Mouse (Mus musculus): ENCODE data around the gene I830077J02Rik. TPM values are rescaled to one million over a fixed set of nuclear protein-coding genes. Genes with fewer than 3 reads are reported as not detected.

Gene I830077J02Rik
- polyA plus RNA-seq, 1 experiment from 2014 or later: 1.5 TPM

DNA sequence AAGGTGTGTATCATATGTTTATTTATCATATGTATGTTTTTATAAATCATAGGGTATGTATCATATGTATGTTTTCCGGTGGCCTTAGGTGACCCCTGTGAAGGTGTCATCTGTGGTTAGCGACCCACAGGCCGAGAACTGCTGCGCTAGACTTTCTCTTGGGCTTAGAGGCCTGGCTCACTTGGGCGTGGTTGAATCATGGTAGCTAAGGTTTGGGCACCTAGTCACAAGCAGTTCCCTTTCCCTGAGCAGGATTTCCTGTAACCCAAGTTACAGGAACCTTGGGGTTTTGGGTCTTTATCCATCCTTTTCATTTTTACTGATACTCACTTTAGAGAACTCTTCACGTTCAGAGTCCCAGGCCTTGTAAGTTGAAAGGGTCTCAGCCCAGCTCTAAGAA lies 32.2 kb downstream of the I830077J02Rik start:
- peaks cover 10% of the 10 kb centered on the region in 2 experiments for H3K4me1 ChIP-seq (ENCODE audit: control insufficient read depth in 2 of 2, insufficient read depth in 2 of 2, low read length in 2 of 2)
- 72% methylated on average over 6 of the region's 6 CpGs for WGBS
- no peak overlapping the region for H3K27ac ChIP-seq (replicated peaks in 1 of 2; ENCODE audit: control insufficient read depth in 1 of 2, insufficient read depth in 1 of 2, low read depth in 2 of 2, low read length in 2 of 2)
- H3K27me3 ChIP-seq (ENCODE audit: control insufficient read depth, insufficient read depth, low read length): peaks cover 9% of the 10 kb centered on the region
- no peak for ATAC-seq (ENCODE audit: insufficient number of reproducible peaks, insufficient read depth, low FRiP score, low read depth)
- no peak overlapping the region for H3K4me2 ChIP-seq (ENCODE audit: low read length)
- H3K9ac ChIP-seq (ENCODE audit: low read length): no peak overlapping the region
- H3K9me3 ChIP-seq (ENCODE audit: control insufficient read depth, low read length): no peaks in the 10 kb centered on the region
- no peak overlapping the region for H3K4me3 ChIP-seq (ENCODE audit: control insufficient read depth in 1 of 2, insufficient read depth in 1 of 2, low read depth in 1 of 2, low read length in 2 of 2)
- H3K36me3 ChIP-seq (ENCODE audit: control insufficient read depth, insufficient read depth, low read length): no peaks in the 10 kb centered on the region

DNA sequence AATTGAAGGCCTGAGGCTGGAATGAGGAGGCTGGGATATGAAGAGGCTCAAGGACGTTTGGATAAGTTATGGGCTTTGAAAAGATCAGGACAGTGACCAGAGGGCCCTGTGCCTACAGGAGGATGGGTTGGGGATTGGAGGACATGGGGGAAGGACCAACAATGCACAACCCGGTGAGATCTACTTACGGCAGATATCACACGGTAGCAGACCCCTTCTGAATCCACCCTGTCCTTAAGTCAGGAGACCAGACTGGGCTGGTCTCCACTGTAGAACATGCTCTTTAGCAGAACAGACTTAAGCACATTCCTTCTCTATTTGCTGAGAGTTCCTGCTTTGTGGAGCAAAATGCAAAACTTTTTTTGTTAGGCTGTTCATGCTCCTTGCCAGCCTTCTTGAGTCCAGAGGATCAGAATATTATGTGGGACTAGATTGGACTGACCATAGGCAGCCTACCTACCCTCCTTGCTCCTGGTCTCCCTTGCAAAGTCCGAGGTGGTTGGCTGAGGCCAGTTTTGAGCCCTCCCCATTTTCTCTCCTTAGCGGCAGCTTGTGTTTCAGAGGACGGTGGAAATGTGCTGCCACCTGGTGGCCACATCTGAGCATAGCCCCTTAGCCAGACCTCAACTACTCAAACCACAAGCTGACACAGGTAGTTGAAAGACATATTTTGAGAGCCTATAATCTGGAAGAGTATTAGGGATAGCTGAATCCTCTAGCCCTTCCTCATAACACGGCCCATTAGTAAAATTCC lies 32.9 kb downstream of the I830077J02Rik start:
- H3K4me2 ChIP-seq (ENCODE audit: low read length): no peak overlapping the region
- ATAC-seq (ENCODE audit: insufficient number of reproducible peaks, insufficient read depth, low FRiP score, low read depth): no peak
- peaks cover 16% of the 10 kb centered on the region in 2 experiments for H3K4me1 ChIP-seq (ENCODE audit: control insufficient read depth in 2 of 2, insufficient read depth in 2 of 2, low read length in 2 of 2)
- H3K27me3 ChIP-seq (ENCODE audit: control insufficient read depth, insufficient read depth, low read length): peaks cover 9% of the 10 kb centered on the region
- WGBS: 33% methylated on average over 8 of the region's 8 CpGs
- H3K4me3 ChIP-seq (ENCODE audit: control insufficient read depth in 1 of 2, insufficient read depth in 1 of 2, low read depth in 1 of 2, low read length in 2 of 2): no peak overlapping the region
- H3K27ac ChIP-seq (replicated peaks in 1 of 2; ENCODE audit: control insufficient read depth in 1 of 2, insufficient read depth in 1 of 2, low read depth in 2 of 2, low read length in 2 of 2): peak overlapping the region in 1 of 2 experiments; percentile 31; a peak in 2 of 4 replicates
- H3K36me3 ChIP-seq (ENCODE audit: control insufficient read depth, insufficient read depth, low read length): no peaks in the 10 kb centered on the region
- H3K9ac ChIP-seq (ENCODE audit: low read length): no peak overlapping the region
- H3K9me3 ChIP-seq (ENCODE audit: control insufficient read depth, low read length): no peaks in the 10 kb centered on the region

DNA sequence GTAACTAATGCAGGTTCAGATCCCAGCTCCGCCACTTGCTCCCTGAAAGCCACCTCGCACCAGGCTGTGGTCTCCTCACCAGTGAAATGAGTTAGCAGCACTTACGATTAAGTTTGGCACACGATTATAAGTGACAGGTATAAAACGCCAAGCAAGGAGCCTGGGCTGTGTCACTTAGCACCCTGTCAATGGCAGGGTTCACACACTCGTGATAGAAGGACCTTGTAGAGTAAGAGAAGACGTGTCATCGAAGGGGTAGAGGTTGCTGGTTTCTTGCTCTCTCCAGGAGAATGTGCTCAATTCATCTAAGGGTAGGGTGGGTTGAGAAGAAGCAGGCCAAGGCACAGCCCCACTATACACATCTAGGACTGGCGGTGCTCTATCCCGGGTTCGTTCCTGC lies 33.6 kb downstream of the I830077J02Rik start:
- H3K27ac ChIP-seq (replicated peaks in 1 of 2; ENCODE audit: control insufficient read depth in 1 of 2, insufficient read depth in 1 of 2, low read depth in 2 of 2, low read length in 2 of 2): peak overlapping the region in 1 of 2 experiments; percentile 31; a peak in 1 of 4 replicates
- H3K27me3 ChIP-seq (ENCODE audit: control insufficient read depth, insufficient read depth, low read length): peaks cover 9% of the 10 kb centered on the region
- peak; percentile 20; the same call in 1 of the 2 replicates for ATAC-seq (ENCODE audit: insufficient number of reproducible peaks, insufficient read depth, low FRiP score, low read depth)
- no peaks in the 10 kb centered on the region for H3K9me3 ChIP-seq (ENCODE audit: control insufficient read depth, low read length)
- no peak overlapping the region for H3K4me3 ChIP-seq (ENCODE audit: control insufficient read depth in 1 of 2, insufficient read depth in 1 of 2, low read depth in 1 of 2, low read length in 2 of 2)
- no peak overlapping the region for H3K9ac ChIP-seq (ENCODE audit: low read length)
- H3K4me2 ChIP-seq (ENCODE audit: low read length): no peak overlapping the region
- H3K4me1 ChIP-seq (ENCODE audit: control insufficient read depth in 2 of 2, insufficient read depth in 2 of 2, low read length in 2 of 2): peaks cover 23% of the 10 kb centered on the region in 2 experiments
- no peaks in the 10 kb centered on the region for H3K36me3 ChIP-seq (ENCODE audit: control insufficient read depth, insufficient read depth, low read length)
- 29% methylated on average over 11 of the region's 11 CpGs for WGBS

DNA sequence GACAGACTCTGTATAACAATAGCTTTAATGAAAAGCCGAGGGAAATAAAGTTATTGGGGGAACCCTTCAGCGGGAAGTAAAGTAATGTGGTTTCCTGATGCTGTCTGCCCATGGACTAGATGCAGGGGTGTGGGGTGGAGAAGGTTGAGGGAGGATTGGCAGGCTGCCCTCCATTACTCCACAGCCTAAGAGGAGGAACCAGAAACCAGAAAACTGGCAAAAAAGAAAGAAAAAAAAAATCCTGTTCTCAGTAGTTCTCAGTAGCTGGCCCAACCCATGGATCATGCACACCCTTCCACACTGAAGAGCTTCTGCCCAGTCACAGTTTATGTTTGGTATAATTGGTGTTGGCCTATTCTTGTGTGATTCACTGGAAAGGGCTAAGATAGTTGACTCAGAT lies 34.1 kb downstream of the I830077J02Rik start:
- H3K9me3 ChIP-seq (ENCODE audit: control insufficient read depth, low read length): no peaks in the 10 kb centered on the region
- no peaks in the 10 kb centered on the region for H3K36me3 ChIP-seq (ENCODE audit: control insufficient read depth, insufficient read depth, low read length)
- H3K27me3 ChIP-seq (ENCODE audit: control insufficient read depth, insufficient read depth, low read length): peaks cover 9% of the 10 kb centered on the region
- H3K27ac ChIP-seq (replicated peaks in 1 of 2; ENCODE audit: control insufficient read depth in 1 of 2, insufficient read depth in 1 of 2, low read depth in 2 of 2, low read length in 2 of 2): no peak overlapping the region
- H3K9ac ChIP-seq (ENCODE audit: low read length): no peak overlapping the region
- H3K4me3 ChIP-seq (ENCODE audit: control insufficient read depth in 1 of 2, insufficient read depth in 1 of 2, low read depth in 1 of 2, low read length in 2 of 2): no peak overlapping the region
- H3K4me1 ChIP-seq (ENCODE audit: control insufficient read depth in 2 of 2, insufficient read depth in 2 of 2, low read length in 2 of 2): peaks cover 24 to 25% of the 10 kb centered on the region in 2 experiments
- WGBS: 84% methylated on average over 2 of the region's 2 CpGs
- no peak overlapping the region for H3K4me2 ChIP-seq (ENCODE audit: low read length)
- ATAC-seq (ENCODE audit: insufficient number of reproducible peaks, insufficient read depth, low FRiP score, low read depth): no peak

DNA sequence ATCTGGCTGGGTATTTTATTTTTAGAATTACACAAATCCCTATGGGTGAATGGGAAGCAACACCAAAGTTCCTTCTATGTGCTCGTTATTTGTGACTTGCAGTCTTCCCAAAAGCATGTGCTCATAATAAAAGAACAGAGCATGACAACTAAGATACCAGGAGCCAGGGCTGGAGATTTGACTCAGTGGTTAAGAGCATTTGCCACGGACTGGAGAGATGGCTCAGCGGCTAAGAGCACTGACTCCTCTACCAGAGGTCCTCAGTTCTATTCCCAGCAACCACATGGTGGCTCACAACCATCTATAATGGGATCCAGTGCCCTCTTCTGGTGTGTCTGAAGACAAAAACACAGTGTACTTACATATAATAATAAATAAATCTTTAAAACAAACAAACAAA lies 35.7 kb downstream of the I830077J02Rik start:
- H3K27ac ChIP-seq (replicated peaks in 1 of 2; ENCODE audit: control insufficient read depth in 1 of 2, insufficient read depth in 1 of 2, low read depth in 2 of 2, low read length in 2 of 2): no peak overlapping the region
- H3K9ac ChIP-seq (ENCODE audit: low read length): no peak overlapping the region
- peaks cover 37 to 39% of the 10 kb centered on the region in 2 experiments for H3K4me1 ChIP-seq (ENCODE audit: control insufficient read depth in 2 of 2, insufficient read depth in 2 of 2, low read length in 2 of 2)
- 88% methylated on average over 3 of the region's 3 CpGs for WGBS
- H3K4me3 ChIP-seq (ENCODE audit: control insufficient read depth in 1 of 2, insufficient read depth in 1 of 2, low read depth in 1 of 2, low read length in 2 of 2): no peak overlapping the region
- no peaks in the 10 kb centered on the region for H3K36me3 ChIP-seq (ENCODE audit: control insufficient read depth, insufficient read depth, low read length)
- H3K27me3 ChIP-seq (ENCODE audit: control insufficient read depth, insufficient read depth, low read length): peaks cover 9% of the 10 kb centered on the region
- H3K4me2 ChIP-seq (ENCODE audit: low read length): no peak overlapping the region
- no peaks in the 10 kb centered on the region for H3K9me3 ChIP-seq (ENCODE audit: control insufficient read depth, low read length)
- no peak for ATAC-seq (ENCODE audit: insufficient number of reproducible peaks, insufficient read depth, low FRiP score, low read depth)

DNA sequence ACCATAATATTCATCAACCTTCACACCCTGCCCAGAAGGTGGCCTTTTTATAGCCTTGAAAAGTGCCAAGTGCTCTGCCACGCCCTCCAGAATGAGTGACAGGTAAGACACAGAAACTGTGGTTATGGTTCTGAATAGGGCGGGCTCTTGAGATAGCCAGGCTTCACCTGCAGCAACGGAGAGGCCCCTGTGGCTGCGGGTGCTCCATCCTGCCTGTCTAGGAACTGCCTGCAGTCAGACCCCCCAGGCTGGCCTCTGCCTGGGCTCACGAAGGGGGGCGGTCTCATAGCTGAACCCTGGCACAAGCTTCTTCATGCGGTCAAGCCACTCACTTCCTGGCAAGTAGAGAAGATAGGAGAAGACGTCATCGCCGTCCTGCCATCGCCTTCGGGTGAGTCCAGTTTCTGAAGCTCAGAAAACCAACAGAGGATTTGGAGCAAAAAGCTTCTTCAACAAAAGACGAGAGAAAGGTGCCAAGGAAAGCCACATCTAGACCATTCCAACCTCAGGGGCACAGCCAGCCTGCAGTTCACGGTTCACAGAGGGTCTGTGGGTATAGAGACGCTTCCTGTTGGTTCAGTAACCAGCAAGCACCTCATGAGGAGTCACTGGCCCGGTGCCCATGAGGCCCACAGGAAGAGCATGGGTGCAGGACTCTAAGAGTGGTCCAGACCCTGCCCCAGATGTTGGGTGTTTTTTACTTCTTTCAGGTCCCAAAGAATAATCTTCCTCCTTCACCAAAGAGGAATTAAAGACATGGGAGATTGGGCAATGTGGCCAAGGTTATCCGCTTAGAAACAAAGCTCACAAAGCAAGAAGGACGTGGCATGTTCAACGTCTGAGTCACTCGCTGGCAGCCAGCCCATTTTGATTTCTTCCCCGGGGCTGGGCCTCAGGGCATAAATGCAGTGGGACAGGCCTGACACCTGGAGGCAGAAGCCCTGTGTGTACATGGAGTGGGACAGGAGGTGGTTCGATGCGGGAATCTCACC lies 37.6 kb downstream of the I830077J02Rik start:
- ATAC-seq (ENCODE audit: insufficient number of reproducible peaks, insufficient read depth, low FRiP score, low read depth): peak; percentile 75
- Histone ChIP-seq H3K36me3 (ENCODE audit: control insufficient read depth, insufficient read depth, low read length) (no peaks in the 10 kb centered on the region), H3K4me1 (ENCODE audit: control insufficient read depth in 2 of 2, insufficient read depth in 2 of 2, low read length in 2 of 2) (peaks cover 39 to 53% of the 10 kb centered on the region in 2 experiments), H3K9ac (ENCODE audit: low read length) (no peak overlapping the region), H3K4me3 (ENCODE audit: control insufficient read depth in 1 of 2, insufficient read depth in 1 of 2, low read depth in 1 of 2, low read length in 2 of 2) (no peak overlapping the region), H3K27me3 (ENCODE audit: control insufficient read depth, insufficient read depth, low read length) (peaks cover 3% of the 10 kb centered on the region; the same call in 1 of the 2 replicates), H3K27ac (replicated peaks in 1 of 2; ENCODE audit: control insufficient read depth in 1 of 2, insufficient read depth in 1 of 2, low read depth in 2 of 2, low read length in 2 of 2) (peak overlapping the region; percentile 39 to 61), H3K4me2 (ENCODE audit: low read length) (peak overlapping the region; percentile 26), H3K9me3 (ENCODE audit: control insufficient read depth, low read length) (no peaks in the 10 kb centered on the region)
- 46% methylated on average over 23 of the region's 23 CpGs for WGBS

DNA sequence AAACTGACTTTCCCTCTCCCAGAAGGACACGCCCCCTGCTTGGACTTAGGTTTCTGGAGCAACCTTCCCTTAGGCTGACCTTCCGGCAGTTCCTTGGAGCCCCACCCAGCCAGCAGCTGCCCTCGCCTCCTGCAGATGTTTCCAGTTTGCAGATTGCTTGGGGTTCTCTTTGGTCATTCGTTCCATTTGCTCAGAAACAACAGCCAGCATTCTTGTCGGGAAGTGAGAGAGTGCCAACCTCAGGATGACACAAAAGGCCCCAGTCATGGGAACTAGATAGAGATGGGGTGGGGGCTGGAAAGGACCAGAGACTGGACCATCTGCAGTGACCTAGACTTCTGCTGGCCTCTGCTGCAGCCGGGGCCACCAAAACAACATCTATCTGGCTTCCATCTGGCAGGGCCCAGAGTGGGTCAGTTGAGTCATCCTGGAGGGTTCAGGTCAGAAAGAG lies 38.5 kb downstream of the I830077J02Rik start:
- peaks cover 3% of the 10 kb centered on the region; the same call in 1 of the 2 replicates for H3K27me3 ChIP-seq (ENCODE audit: control insufficient read depth, insufficient read depth, low read length)
- no peak overlapping the region for H3K4me3 ChIP-seq (ENCODE audit: control insufficient read depth in 1 of 2, insufficient read depth in 1 of 2, low read depth in 1 of 2, low read length in 2 of 2)
- no peaks in the 10 kb centered on the region for H3K36me3 ChIP-seq (ENCODE audit: control insufficient read depth, insufficient read depth, low read length)
- H3K4me1 ChIP-seq (ENCODE audit: control insufficient read depth in 2 of 2, insufficient read depth in 2 of 2, low read length in 2 of 2): peaks cover 34 to 46% of the 10 kb centered on the region in 2 experiments
- WGBS: 56% methylated on average over 6 of the region's 6 CpGs
- peak overlapping the region; percentile 6 to 61; a peak in 3 of 4 replicates for H3K27ac ChIP-seq (replicated peaks in 1 of 2; ENCODE audit: control insufficient read depth in 1 of 2, insufficient read depth in 1 of 2, low read depth in 2 of 2, low read length in 2 of 2)
- no peaks in the 10 kb centered on the region for H3K9me3 ChIP-seq (ENCODE audit: control insufficient read depth, low read length)
- no peak overlapping the region for H3K4me2 ChIP-seq (ENCODE audit: low read length)
- ATAC-seq (ENCODE audit: insufficient number of reproducible peaks, insufficient read depth, low FRiP score, low read depth): no peak
- no peak overlapping the region for H3K9ac ChIP-seq (ENCODE audit: low read length)
